Mouse (Mus musculus) right cerebral cortex, postnatal 4 days (tissue): ENCODE measurements around the gene Adora1.

Experiments
- DNase-seq: peaks from one replicate; pipeline ENCODE4 v3.0.0-alpha.2; 2022

Adora1 gene

DNA sequence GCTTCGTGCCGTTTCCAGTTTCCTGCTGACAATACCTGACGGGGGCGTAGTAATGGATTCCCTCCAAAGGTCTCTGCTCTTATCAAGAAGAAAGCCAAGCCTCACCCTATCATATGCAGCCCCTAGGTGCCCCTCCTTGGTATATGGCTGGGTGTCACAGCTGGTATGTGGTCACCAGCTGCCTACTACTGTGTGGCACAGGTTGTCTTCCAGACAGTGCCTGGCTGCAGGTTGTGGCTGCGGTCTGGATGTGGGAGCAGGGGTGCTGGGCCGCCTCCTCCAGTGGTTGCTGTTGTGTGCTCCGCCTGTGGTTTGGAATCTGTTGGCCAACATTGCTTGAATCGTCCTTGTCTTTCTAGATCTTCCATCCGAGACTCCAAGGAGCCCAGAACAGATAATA, 84.5 kb downstream of the Adora1 start:
- DNase-seq, result no peak

GRCm38 (mm10) chr1:134150076-134150475, 85.2 kb downstream of the Adora1 start:
- DNase-seq, result no peak
